Mouse (Mus musculus) liver, embryonic 14.5 days (tissue): Measurements from ENCODE around the gene Otud4. TPM values are rescaled to one million over a fixed set of nuclear protein-coding genes. Genes with fewer than 3 reads are reported as not detected.

ENCODE experiments used
- ATAC-seq: fragments of 200-750 bp; cut with Nextera tagmentation; 2 replicates; pipeline ENCODE4 v1.8.0; 2017; ENCODE audit warnings: moderate number of reproducible peaks, mild to moderate bottlenecking, moderate library complexity; ENCODE audit not compliant: insufficient read depth
- DNase-seq, 3 experiments: peaks; one replicate each; pipeline ENCODE4 v3.0.0-alpha.2; 2012 to 2013; ENCODE audit warnings: low read depth in 3 of 3, low spot score in 3 of 3
- H3K27ac ChIP-seq: fragments of 300-500 bp; sonication (generic); 2 replicates; pipeline ENCODE4 v1.5.1; 2014; ENCODE audit warnings: moderate library complexity, mild to moderate bottlenecking, control low read depth, inconsistent platforms
- H3K27me3 ChIP-seq: fragments of 300-500 bp; sonication (generic); 2 replicates; pipeline ENCODE4 v1.6.1; 2014; ENCODE audit warnings: mild to moderate bottlenecking, low read length, moderate library complexity; ENCODE audit not compliant: control insufficient read depth, insufficient read depth
- H3K36me3 ChIP-seq: fragments of 300-500 bp; sonication (generic); replicated peaks from 2 replicates; pipeline ENCODE4 v1.6.1; 2014; ENCODE audit warnings: low read depth; ENCODE audit not compliant: control insufficient read depth, insufficient read depth
- H3K4me1 ChIP-seq, 2 experiments: fragments of 200-500 bp in 1 of 2; fragments of 300-500 bp in 1 of 2; sonication (generic) in 1 of 2; replicated peaks; 2 replicates each; pipeline ENCODE4 v1.6.1; 2012 to 2014; ENCODE audit warnings: antibody characterized with exemption in 1 of 2, inconsistent platforms in 1 of 2, low read length in 1 of 2; ENCODE audit not compliant: control insufficient read depth in 2 of 2, insufficient read depth in 2 of 2
- H3K4me2 ChIP-seq: fragments of 300-500 bp; sonication (generic); 2 replicates; pipeline ENCODE4 v1.6.1; 2014; ENCODE audit warnings: low read depth, mild to moderate bottlenecking, control low read depth, moderate library complexity
- H3K4me3 ChIP-seq, 2 experiments: fragments of 200-500 bp in 1 of 2; fragments of 300-500 bp in 1 of 2; sonication (generic) in 1 of 2; 2 replicates each; pipeline ENCODE4 v1.5.1; 2012 to 2014; ENCODE audit warnings: low read depth in 2 of 2, low read length in 2 of 2, mild to moderate bottlenecking in 2 of 2, control low read depth in 1 of 2, inconsistent platforms in 1 of 2, moderate library complexity in 1 of 2; ENCODE audit not compliant: insufficient read depth in 1 of 2
- H3K9ac ChIP-seq: fragments of 300-500 bp; sonication (generic); replicated peaks from 2 replicates; pipeline ENCODE4 v1.6.1; 2014; ENCODE audit warnings: mild to moderate bottlenecking, control low read depth, moderate library complexity
- H3K9me3 ChIP-seq: fragments of 300-500 bp; sonication (generic); 2 replicates; pipeline ENCODE4 v1.6.1; 2016; ENCODE audit warnings: low read length, mixed read lengths; ENCODE audit not compliant: control insufficient read depth
- CTCF ChIP-seq: IDR thresholded peaks from 2 replicates; pipeline ENCODE4 v1.5.1; 2016; ENCODE audit warnings: antibody characterized with exemption, low read depth, control low read depth
- EP300 ChIP-seq: IDR thresholded peaks from 2 replicates; pipeline ENCODE4 v1.6.1; 2016; ENCODE audit warnings: antibody characterized with exemption, low read depth
- WGBS: fragments of 180-500 bp; shearing (Covaris S2); extraction: QIAGEN DNeasy Blood & Tissue Kit; methylation state at CpG from one replicate; pipeline ENCODE4 v1.1.7; 2014; ENCODE audit not compliant: insufficient replicate concordance; 5-methylcytosine and 5-hydroxymethylcytosine counted together
- polyA plus RNA-seq, 2 experiments: library from polyadenylated mRNA; depleted of rRNA in 1 of 2; stranded (reverse) in 1 of 2; unstranded in 1 of 2; fragments of >200 nt; fragmentation: Nextera tagmentation in 1 of 2; extraction: Ambion mirVana in 1 of 2; gene quantifications; 2 replicates each; pipeline versions ENCODE4 v1.2.1 to v1.2.3; 2012 to 2014

The Otud4 gene
- polyA plus RNA-seq, 2 experiments, result 8.6 to 10.3 TPM

DNA sequence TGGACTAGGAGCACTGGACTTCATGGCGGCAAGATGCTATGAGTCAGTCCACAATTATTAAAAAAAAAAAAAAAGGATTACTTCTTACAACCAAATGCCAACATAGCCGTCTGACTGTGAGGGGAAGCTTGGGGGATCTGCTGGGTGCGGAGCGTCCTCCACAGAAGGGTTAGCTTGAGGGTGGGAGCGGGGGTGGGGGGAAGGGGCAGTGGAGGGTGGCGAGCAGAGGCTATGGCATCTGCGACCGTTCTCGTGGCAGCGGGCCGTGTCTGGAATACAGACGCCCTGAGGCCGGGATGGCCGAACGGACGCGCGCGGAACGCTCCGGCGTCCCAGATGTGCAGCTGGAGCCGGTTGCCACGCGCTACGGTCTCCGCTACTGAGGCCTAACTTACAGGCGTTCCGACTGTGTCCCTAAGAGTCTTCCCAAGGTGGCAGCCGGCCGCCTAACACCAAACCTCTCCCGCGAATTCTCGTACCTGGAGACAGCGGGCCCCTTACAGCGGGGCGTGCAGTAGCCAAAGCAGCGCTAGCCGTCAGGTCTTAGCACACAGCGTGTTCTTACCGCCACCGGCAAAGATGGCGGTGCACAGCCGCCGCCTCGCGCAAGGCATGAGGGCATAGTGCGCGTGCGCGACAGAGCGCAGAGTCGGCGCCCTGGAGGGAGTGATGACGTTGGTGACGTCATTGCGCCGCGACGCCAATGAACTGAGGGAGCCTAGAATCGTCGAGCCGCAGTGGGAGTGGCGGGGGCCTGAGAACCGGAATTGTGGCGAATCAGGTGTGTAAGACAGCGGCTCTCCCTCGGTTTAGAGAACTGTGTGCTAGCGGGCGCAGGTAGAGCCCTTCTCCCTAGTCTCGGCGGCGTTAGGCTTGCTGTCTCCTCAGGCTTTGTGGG, 71.9 kb downstream of the Otud4 start, which contains the start of the genes Abce1 and Anapc10:
TSS of gene Abce1 (minus strand) at position 677 of the 898 bp plus-strand sequence.
TSS of gene Anapc10 (plus strand) at position 757 of the 898 bp plus-strand sequence.
- peak within 1 kb of the TSS; percentile 78 for H3K27ac ChIP-seq
- ATAC-seq, result peak; percentile 98
- TF ChIP-seq CTCF, result no peak; the same call in 1 of the 2 replicates
- no peak for TF ChIP-seq EP300
- H3K9me3 ChIP-seq, result no peaks in the 10 kb centered on the region
- peak within 1 kb of the TSS; percentile 73 to 95 for H3K4me3 ChIP-seq
- peak; percentile 97 to 98 (median 98) for DNase-seq
- H3K4me2 ChIP-seq, result peak within 1 kb of the TSS; percentile 88
- no peaks in the 10 kb centered on the region for H3K27me3 ChIP-seq
- H3K4me1 ChIP-seq, result peaks cover 2 to 7% of the 10 kb centered on the region in 2 experiments; a peak in 3 of 4 replicates
- peak within 1 kb of the TSS; percentile 84 for H3K9ac ChIP-seq
- under 1% methylated on average over 73 of the region's 73 CpGs for WGBS
- peaks cover 15% of the 10 kb centered on the region for H3K36me3 ChIP-seq

DNA sequence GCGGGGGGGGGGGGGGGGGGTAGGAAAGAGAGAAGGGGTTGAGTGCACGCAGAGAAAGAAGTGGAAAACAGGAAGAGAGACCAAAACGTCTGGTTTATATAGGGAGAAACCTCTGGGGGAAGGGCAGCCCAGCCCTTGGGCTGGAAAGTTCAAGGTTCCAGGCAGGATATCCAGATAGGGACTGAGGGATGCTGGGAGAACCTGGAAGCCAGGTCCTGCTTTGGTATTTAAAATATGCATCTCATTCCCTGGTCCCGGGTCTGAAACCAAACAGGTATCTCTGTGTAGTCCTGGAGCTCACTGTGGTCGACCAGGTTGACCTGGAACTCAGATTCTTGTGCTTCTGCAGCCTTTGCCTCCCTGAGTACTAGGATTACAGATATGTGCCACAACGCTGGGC, 73.3 kb downstream of the Otud4 start:
- Histone ChIP-seq H3K27me3 (no peaks in the 10 kb centered on the region), H3K4me3 (peak overlapping the region in 1 of 2 experiments; percentile 73; a peak in 2 of 4 replicates), H3K4me1 (peaks cover 2 to 7% of the 10 kb centered on the region in 2 experiments; a peak in 3 of 4 replicates), H3K4me2 (peak overlapping the region; percentile 67), H3K36me3 (peaks cover 6% of the 10 kb centered on the region), H3K27ac (no peak overlapping the region), H3K9me3 (no peaks in the 10 kb centered on the region), H3K9ac (0 out of 2 replicates have a peak overlapping the region, but pooled peaks have one; percentile 5)
- ATAC-seq (no peak), DNase-seq (no peak)
- no peak for TF ChIP-seq CTCF
- no peak for TF ChIP-seq EP300
- 40% methylated on average over 5 of the region's 6 CpGs for WGBS

DNA sequence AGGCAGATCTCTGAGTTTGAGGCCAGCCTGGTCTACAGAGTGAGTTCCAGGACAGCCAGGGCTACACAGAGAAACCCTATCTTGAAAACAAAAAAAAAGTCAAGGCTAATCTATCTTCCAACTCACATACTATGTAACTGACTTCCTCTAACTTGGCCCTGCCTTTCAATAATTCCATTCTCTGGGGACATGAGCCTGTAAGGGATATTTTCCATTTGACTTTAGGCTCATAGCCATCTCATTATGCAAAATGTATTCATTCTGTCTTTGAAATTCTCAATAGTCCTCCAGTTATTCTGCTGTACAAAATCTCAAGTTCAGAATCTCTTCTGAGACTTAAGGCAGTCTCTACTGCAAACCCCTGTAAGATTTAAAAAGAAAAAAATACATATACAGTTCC, 82.1 kb downstream of the Otud4 start:
- DNase-seq, result no peak
- Histone ChIP-seq H3K9me3 (no peaks in the 10 kb centered on the region), H3K9ac (no peak overlapping the region), H3K4me3 (no peak overlapping the region), H3K4me2 (no peak overlapping the region), H3K27ac (no peak overlapping the region), H3K4me1 (no peaks in the 10 kb centered on the region), H3K27me3 (no peaks in the 10 kb centered on the region), H3K36me3 (peaks cover 3% of the 10 kb centered on the region)
- no peak for ATAC-seq
- TF ChIP-seq EP300 (no peak), CTCF (no peak)

DNA sequence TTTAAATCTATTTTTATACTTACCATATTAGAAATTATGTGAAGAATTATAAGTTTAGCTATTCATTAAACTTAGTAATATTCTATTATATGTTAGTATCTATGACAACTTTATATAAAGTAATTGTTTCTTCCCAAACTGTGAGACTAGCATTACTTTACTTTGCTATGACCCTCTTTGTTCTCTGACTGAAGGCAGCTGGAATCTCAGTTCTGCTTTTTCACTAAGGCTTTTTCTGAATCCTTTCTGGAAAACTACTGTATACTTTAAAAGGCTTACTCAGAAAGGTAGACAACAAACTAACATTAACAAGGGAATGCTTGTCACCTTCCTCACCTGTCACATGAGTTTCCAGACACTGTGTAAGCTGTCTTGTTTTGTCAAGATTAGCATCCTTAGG, 83.9 kb downstream of the Otud4 start:
- Histone ChIP-seq H3K27me3 (no peaks in the 10 kb centered on the region), H3K36me3 (peaks cover 3% of the 10 kb centered on the region), H3K27ac (no peak overlapping the region), H3K4me2 (no peak overlapping the region), H3K9me3 (no peaks in the 10 kb centered on the region), H3K4me3 (no peak overlapping the region), H3K4me1 (no peaks in the 10 kb centered on the region), H3K9ac (no peak overlapping the region)
- no peak for TF ChIP-seq CTCF
- no peak for TF ChIP-seq EP300
- no peak for ATAC-seq
- DNase-seq, result no peak

DNA sequence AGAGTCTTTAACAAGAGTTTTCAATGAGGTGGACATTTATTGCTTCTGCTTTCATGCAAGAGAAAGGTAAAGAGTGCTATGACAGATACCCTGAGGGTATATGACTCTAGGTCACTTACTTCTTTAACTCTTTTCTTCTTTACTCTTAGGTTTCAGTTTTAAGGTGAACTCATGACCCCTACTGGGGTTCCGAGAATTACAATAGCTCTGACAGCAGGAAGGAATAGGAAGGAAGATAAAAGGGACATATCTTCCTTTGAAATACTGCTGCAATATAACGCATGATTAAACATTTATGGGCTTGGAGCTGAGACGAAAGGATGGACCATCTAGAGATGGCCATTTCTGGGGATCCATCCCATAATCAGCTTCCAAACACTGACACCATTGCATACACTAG, 85.2 kb downstream of the Otud4 start:
- H3K27ac ChIP-seq, result no peak overlapping the region
- no peaks in the 10 kb centered on the region for H3K27me3 ChIP-seq
- TF ChIP-seq EP300 (no peak), CTCF (no peak)
- no peaks in the 10 kb centered on the region for H3K4me1 ChIP-seq
- ATAC-seq (no peak), DNase-seq (no peak)
- H3K9ac ChIP-seq, result no peak overlapping the region
- no peaks in the 10 kb centered on the region for H3K9me3 ChIP-seq
- 38% methylated on average over 3 of the region's 3 CpGs for WGBS
- H3K36me3 ChIP-seq, result peaks cover 3% of the 10 kb centered on the region
- H3K4me3 ChIP-seq, result no peak overlapping the region
- H3K4me2 ChIP-seq, result no peak overlapping the region

Other genes with a start within 250 kb of the Otud4 start
- gene Smad1, start 240.1 kb upstream of the Otud4 start, polyA plus RNA-seq (2012; rRNA removed), result 3.1 and 4.1 TPM in 2 replicates
- gene Smad1, start 240.1 kb upstream of the Otud4 start, polyA plus RNA-seq (2014; fragmentation: Nextera tagmentation; extraction: Ambion mirVana), result 4.5 and 6.0 TPM in 2 replicates
- gene Abce1, start 72.1 kb downstream of the Otud4 start, polyA plus RNA-seq (2012; rRNA removed), result 27.7 and 35.6 TPM in 2 replicates
- 47.2 and 52.2 TPM in 2 replicates for gene Abce1, start 72.1 kb downstream of the Otud4 start, polyA plus RNA-seq (2014; fragmentation: Nextera tagmentation; extraction: Ambion mirVana)
- 1.4 and 3.7 TPM in 2 replicates for gene Anapc10, start 72.2 kb downstream of the Otud4 start, polyA plus RNA-seq (2012; rRNA removed)
- gene Anapc10, start 72.2 kb downstream of the Otud4 start, polyA plus RNA-seq (2014; fragmentation: Nextera tagmentation; extraction: Ambion mirVana), result 16.7 and 19.7 TPM in 2 replicates